Mouse (Mus musculus): Measurements from ENCODE around the gene Sytl1. TPM values are rescaled to one million over a fixed set of nuclear protein-coding genes. Genes with fewer than 3 reads are reported as not detected.

Sytl1 gene
- total and polyA plus RNA-seq, 3 experiments, result 0.08 to 0.31 TPM; not detected in 1

DNA sequence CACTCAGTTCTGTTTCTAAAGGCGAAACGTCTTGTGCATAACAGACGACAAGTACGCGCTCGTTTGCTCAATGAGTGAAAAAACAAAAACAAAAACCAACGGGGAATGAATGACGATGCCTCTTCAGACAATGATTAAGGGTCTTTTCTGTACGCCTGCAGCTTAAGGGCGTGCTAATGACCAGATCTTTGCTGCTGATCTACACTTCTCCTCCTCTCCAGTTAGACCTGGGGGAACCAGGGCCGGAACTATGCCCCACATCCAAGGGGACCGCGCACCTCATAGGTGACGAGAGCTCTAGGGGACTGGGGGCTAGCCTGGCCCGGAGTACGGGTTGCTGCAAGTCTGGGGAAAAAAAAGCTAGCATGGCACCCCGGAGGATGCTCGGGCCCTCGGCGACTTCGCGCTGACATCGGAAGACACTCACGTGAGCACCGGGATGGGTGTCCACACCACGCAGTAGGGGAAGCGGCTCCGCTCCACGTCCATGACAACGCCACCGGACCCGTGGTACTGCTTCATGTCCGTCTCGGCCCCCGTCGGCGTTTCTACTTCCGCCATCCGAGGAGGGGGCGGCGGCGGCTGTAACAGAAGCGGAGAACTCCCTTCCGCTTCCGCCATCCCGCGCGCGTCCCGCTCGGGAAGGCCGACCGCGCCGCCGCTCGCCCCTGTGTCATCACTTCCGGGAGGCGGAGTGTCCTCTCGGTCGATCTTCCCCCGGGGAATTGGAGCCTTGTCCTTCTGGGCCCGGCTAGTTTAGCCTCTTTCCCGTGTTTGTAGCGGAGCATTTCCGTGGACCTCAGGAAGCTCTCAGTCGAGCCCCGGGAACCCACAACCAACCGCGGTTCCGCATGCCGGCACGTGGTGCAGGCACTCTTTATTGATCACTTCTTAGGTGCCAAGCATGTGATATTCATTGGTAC, 14.5 kb upstream of the Sytl1 start, which contains the start of gene Tmem222:
Tmem222 (minus strand) TSS at position 689 of the 923 bp plus-strand sequence.
- H3K4me1 ChIP-seq (ENCODE audit: control insufficient read depth in 1 of 2, insufficient read depth in 2 of 2, low read length in 2 of 2), result peaks cover 0 to 21% of the 10 kb centered on the region in 2 experiments; a peak in 3 of 4 replicates
- DNase-seq (ENCODE audit: low read depth, low spot score), result peak; percentile 97
- H3K27me3 ChIP-seq (ENCODE audit: control insufficient read depth in 1 of 2, insufficient read depth in 2 of 2, low read length in 2 of 2), result no peaks in the 10 kb centered on the region
- peaks cover 2 to 13% of the 10 kb centered on the region in 2 experiments; a peak in 3 of 4 replicates for H3K36me3 ChIP-seq (ENCODE audit: control insufficient read depth in 1 of 2, insufficient read depth in 2 of 2, low read length in 2 of 2)
- H3K9ac ChIP-seq (ENCODE audit: control insufficient read depth, low read depth, low read length, poor library complexity, severe bottlenecking), result peak within 1 kb of the TSS; percentile 98
- peak within 1 kb of the TSS; percentile 93 for H3K27ac ChIP-seq (ENCODE audit: control insufficient read depth, low read depth, low read length)
- peaks cover 32% of the 10 kb centered on the region for H3K79me2 ChIP-seq (ENCODE audit: control insufficient read depth, insufficient read depth, low read length, poor library complexity)
- peak within 1 kb of the TSS; percentile 86 to 99 for H3K4me3 ChIP-seq (ENCODE audit: control insufficient read depth in 1 of 2, insufficient read depth in 1 of 2, low read depth in 2 of 2, low read length in 2 of 2)
- H3K9me3 ChIP-seq (replicated peaks; ENCODE audit: insufficient read depth, low read length), result no peaks in the 10 kb centered on the region
- TF ChIP-seq HCFC1 (IDR thresholded peaks at IDR 0.05; ENCODE audit: low read depth, low read length) (peak; percentile 97), KAT2A (conservative IDR thresholded peaks at IDR 0.05; ENCODE audit: low read depth, low read length) (no peak; the same call in 1 of the 2 replicates), MAZ (IDR thresholded peaks at IDR 0.05; ENCODE audit: low read depth, low read length) (peak; percentile 70; the same call in 1 of the 2 replicates), ZMIZ1 (IDR thresholded peaks at IDR 0.05; ENCODE audit: low read depth, low read length) (peak; percentile 80; the same call in 1 of the 2 replicates), MXI1 (IDR thresholded peaks at IDR 0.05; ENCODE audit: low read depth, low read length) (no peak; the same call in none of the 2 replicates), JUND (IDR thresholded peaks at IDR 0.05; ENCODE audit: low read depth, low read length) (no peak), SIN3A (IDR thresholded peaks at IDR 0.05; ENCODE audit: low read length) (peak; percentile 92), ZNF384 (IDR thresholded peaks at IDR 0.05; ENCODE audit: low read depth, low read length) (no peak), USF2 (IDR thresholded peaks at IDR 0.05; ENCODE audit: borderline replicate concordance in 1 of 2, insufficient read depth in 1 of 2, low read depth in 1 of 2, low read length in 2 of 2) (no peak), NELFE (IDR thresholded peaks at IDR 0.05; ENCODE audit: low read depth, low read length) (peak; percentile 77), NRF1 (IDR thresholded peaks at IDR 0.05; ENCODE audit: insufficient read depth, low read depth, low read length, poor library complexity, severe bottlenecking) (peak; percentile 48; the same call in 1 of the 2 replicates), CHD2 (IDR thresholded peaks at IDR 0.05; ENCODE audit: low read length) (no peak), GABPA (IDR thresholded peaks at IDR 0.05; ENCODE audit: low read depth, low read length) (no peak), MYB (IDR thresholded peaks at IDR 0.05; ENCODE audit: low read depth, low read length) (no peak), RAD21 (IDR thresholded peaks at IDR 0.05; ENCODE audit: low read depth, low read length) (no peak), BHLHE40 (IDR thresholded peaks at IDR 0.05; ENCODE audit: borderline replicate concordance, low read depth, low read length) (peak; percentile 49; the same call in 1 of the 2 replicates), EP300 (IDR thresholded peaks at IDR 0.05; ENCODE audit: low read depth in 1 of 2, low read length in 2 of 2) (peak in 1 of 2 experiments; percentile 53; a peak in 1 of 4 replicates), ZKSCAN1 (IDR thresholded peaks at IDR 0.05; ENCODE audit: low read depth, low read length) (no peak), TBP (IDR thresholded peaks at IDR 0.05; ENCODE audit: low read depth, low read length) (peak; percentile 90), TCF12 (IDR thresholded peaks at IDR 0.05; ENCODE audit: low read depth, low read length) (peak; percentile 79), SMC3 (IDR thresholded peaks at IDR 0.05; ENCODE audit: low read depth, low read length) (no peak), CHD1 (IDR thresholded peaks at IDR 0.05; ENCODE audit: low read depth, low read length) (no peak), MEF2A (IDR thresholded peaks at IDR 0.05; ENCODE audit: extremely low read depth, insufficient replicate concordance, low read depth, low read length, poor library complexity, severe bottlenecking) (peak; percentile 64; the same call in 1 of the 2 replicates), ZC3H11A (IDR thresholded peaks at IDR 0.05; ENCODE audit: low read depth, low read length) (no peak), POLR2A (IDR thresholded peaks at IDR 0.05; ENCODE audit: control insufficient read depth in 1 of 2, insufficient read depth in 1 of 2, low read depth in 1 of 2, low read length in 2 of 2, poor library complexity in 1 of 2) (peak; percentile 60 to 90), CTCF (IDR thresholded peaks at IDR 0.05 in 2 of 3, conservative IDR thresholded peaks at IDR 0.05 in 1 of 3; ENCODE audit: control insufficient read depth in 1 of 3, insufficient read depth in 1 of 3, low read depth in 2 of 3, low read length in 3 of 3, poor library complexity in 1 of 3, severe bottlenecking in 1 of 3) (no peak), MAX (IDR thresholded peaks at IDR 0.05; ENCODE audit: low read length) (peak; percentile 40), POLR2AphosphoS5 (IDR thresholded peaks at IDR 0.05; ENCODE audit: borderline replicate concordance, low read depth, low read length) (peak; percentile 49; the same call in 1 of the 2 replicates), GATA1 (IDR thresholded peaks at IDR 0.05; ENCODE audit: low read depth, low read length) (no peak), MYC (IDR thresholded peaks at IDR 0.05; ENCODE audit: low read depth, low read length) (0 out of 2 replicates have a peak, but pooled peaks have one; percentile 49), RCOR1 (IDR thresholded peaks at IDR 0.05; ENCODE audit: low read depth, low read length) (0 out of 2 replicates have a peak, but pooled peaks have one; percentile 3), E2F4 (IDR thresholded peaks at IDR 0.05; ENCODE audit: borderline replicate concordance, low read depth, low read length) (peak; percentile 73; the same call in 1 of the 2 replicates), USF1 (IDR thresholded peaks at IDR 0.05; ENCODE audit: low read depth, low read length) (no peak), ELF1 (IDR thresholded peaks at IDR 0.05; ENCODE audit: low read depth, low read length) (peak; percentile 91)
